Mouse (Mus musculus): ENCODE data around the gene Esrp2. TPM values are rescaled to one million over a fixed set of nuclear protein-coding genes. Genes with fewer than 3 reads are reported as not detected.

Esrp2 gene
- polyA plus RNA-seq, 1 experiment from 2014 or later, result 6.2 TPM

- peaks cover 62% of the 10 kb centered on the region for H3K36me3 ChIP-seq
Measured at GRCm38 (mm10) chr8:106112514-106112913, 24.3 kb downstream of the Esrp2 start.

GRCm38 (mm10) chr8:106112041-106112440, 24.7 kb downstream of the Esrp2 start:
- WGBS (ENCODE audit: insufficient replicate concordance), result 72% methylated on average over 2 of the region's 2 CpGs
- H3K36me3 ChIP-seq, result peaks cover 58% of the 10 kb centered on the region
- H3K27me3 ChIP-seq, result no peaks in the 10 kb centered on the region
- no peak overlapping the region for H3K27ac ChIP-seq
- ATAC-seq (ENCODE audit: low read depth), result no peak
- no peak overlapping the region for H3K9ac ChIP-seq
- H3K4me3 ChIP-seq (replicated peaks), result no peak overlapping the region
- no peaks in the 10 kb centered on the region for H3K9me3 ChIP-seq (replicated peaks)
- DNase-seq, result no peak
- no peaks in the 10 kb centered on the region for H3K4me1 ChIP-seq (replicated peaks)
- H3K4me2 ChIP-seq, result no peak overlapping the region

More at GRCm38 (mm10) chr8:106112514-106112913, 24.3 kb downstream of the Esrp2 start:
- WGBS (ENCODE audit: insufficient replicate concordance), result 87% methylated on average over 1 of the region's 1 CpGs
- Histone ChIP-seq H3K27ac (no peak overlapping the region), H3K9me3 (replicated peaks) (no peaks in the 10 kb centered on the region), H3K27me3 (no peaks in the 10 kb centered on the region), H3K9ac (no peak overlapping the region), H3K4me3 (replicated peaks) (no peak overlapping the region), H3K4me2 (no peak overlapping the region), H3K4me1 (replicated peaks) (no peaks in the 10 kb centered on the region)
- no peak for ATAC-seq (ENCODE audit: low read depth)
- DNase-seq, result no peak

- Histone ChIP-seq H3K4me1 (replicated peaks) (no peaks in the 10 kb centered on the region), H3K4me3 (replicated peaks) (no peak overlapping the region), H3K36me3 (peaks cover 67% of the 10 kb centered on the region), H3K9ac (no peak overlapping the region), H3K27ac (no peak overlapping the region), H3K9me3 (replicated peaks) (no peaks in the 10 kb centered on the region), H3K4me2 (no peak overlapping the region), H3K27me3 (no peaks in the 10 kb centered on the region)
- ATAC-seq (ENCODE audit: low read depth), result no peak
- WGBS (ENCODE audit: insufficient replicate concordance), result 88% methylated on average over 3 of the region's 3 CpGs
- no peak for DNase-seq
Measured at GRCm38 (mm10) chr8:106108729-106109128, 28.0 kb downstream of the Esrp2 start.

- no peak for DNase-seq
- 93% methylated on average over 4 of the region's 4 CpGs for WGBS (ENCODE audit: insufficient replicate concordance)
- H3K4me3 ChIP-seq (replicated peaks), result no peak overlapping the region
Measured at GRCm38 (mm10) chr8:106108080-106108479, 28.7 kb downstream of the Esrp2 start.

GRCm38 (mm10) chr8:106106193-106106592, 30.6 kb downstream of the Esrp2 start:
- WGBS (ENCODE audit: insufficient replicate concordance), result 58% methylated on average over 1 of the region's 1 CpGs
- H3K4me1 ChIP-seq (replicated peaks), result no peaks in the 10 kb centered on the region
- no peaks in the 10 kb centered on the region for H3K27me3 ChIP-seq
- DNase-seq (no peak), ATAC-seq (ENCODE audit: low read depth) (no peak)
- H3K9ac ChIP-seq, result no peak overlapping the region
- no peaks in the 10 kb centered on the region for H3K9me3 ChIP-seq (replicated peaks)
- peaks cover 65% of the 10 kb centered on the region for H3K36me3 ChIP-seq
- no peak overlapping the region for H3K4me3 ChIP-seq (replicated peaks)
- H3K4me2 ChIP-seq, result no peak overlapping the region
- no peak overlapping the region for H3K27ac ChIP-seq

More at GRCm38 (mm10) chr8:106108080-106108479, 28.7 kb downstream of the Esrp2 start:
- H3K4me1 ChIP-seq (replicated peaks), result no peaks in the 10 kb centered on the region
- no peak overlapping the region for H3K27ac ChIP-seq
- no peak overlapping the region for H3K9ac ChIP-seq
- no peaks in the 10 kb centered on the region for H3K9me3 ChIP-seq (replicated peaks)
- H3K4me2 ChIP-seq, result no peak overlapping the region
- peaks cover 70% of the 10 kb centered on the region for H3K36me3 ChIP-seq
- H3K27me3 ChIP-seq, result no peaks in the 10 kb centered on the region
- ATAC-seq (ENCODE audit: low read depth), result no peak

GRCm38 (mm10) chr8:106103888-106104287, 32.9 kb downstream of the Esrp2 start:
- Histone ChIP-seq H3K9ac (no peak overlapping the region), H3K27ac (no peak overlapping the region), H3K36me3 (peaks cover 57% of the 10 kb centered on the region), H3K4me1 (replicated peaks) (no peaks in the 10 kb centered on the region), H3K27me3 (no peaks in the 10 kb centered on the region), H3K9me3 (replicated peaks) (no peaks in the 10 kb centered on the region), H3K4me3 (replicated peaks) (no peak overlapping the region), H3K4me2 (no peak overlapping the region)
- no peak for DNase-seq
- ATAC-seq (ENCODE audit: low read depth), result no peak
- WGBS (ENCODE audit: insufficient replicate concordance), result 57% methylated on average over 2 of the region's 2 CpGs

GRCm38 (mm10) chr8:106102321-106102720, 34.5 kb downstream of the Esrp2 start:
- Histone ChIP-seq H3K27ac (no peak overlapping the region), H3K9ac (no peak overlapping the region), H3K36me3 (peaks cover 44% of the 10 kb centered on the region), H3K4me2 (no peak overlapping the region), H3K9me3 (replicated peaks) (no peaks in the 10 kb centered on the region), H3K4me1 (replicated peaks) (no peaks in the 10 kb centered on the region), H3K4me3 (replicated peaks) (no peak overlapping the region), H3K27me3 (no peaks in the 10 kb centered on the region)
- no peak for ATAC-seq (ENCODE audit: low read depth)
- 82% methylated on average over 4 of the region's 4 CpGs for WGBS (ENCODE audit: insufficient replicate concordance)
- no peak for DNase-seq

Other genes with a start within 250 kb of the Esrp2 start
- gene Nrn1l, start 243.4 kb downstream of the Esrp2 start, polyA plus RNA-seq (2015; fragmentation: Nextera tagmentation; extraction: Ambion mirVana), result not detected in 2 replicates
- 9.6 and 10.0 TPM in 2 replicates for gene Pskh1, start 236.5 kb downstream of the Esrp2 start, polyA plus RNA-seq (2015; fragmentation: Nextera tagmentation; extraction: Ambion mirVana)
- 0.35 and 0.60 TPM in 2 replicates for gene Ctrl, start 203.1 kb downstream of the Esrp2 start, polyA plus RNA-seq (2015; fragmentation: Nextera tagmentation; extraction: Ambion mirVana)
- gene Psmb10, start 198.5 kb downstream of the Esrp2 start, polyA plus RNA-seq (2015; fragmentation: Nextera tagmentation; extraction: Ambion mirVana), result 68.9 and 81.6 TPM in 2 replicates
- 31.2 and 33.1 TPM in 2 replicates for gene Lcat, start 193.6 kb downstream of the Esrp2 start, polyA plus RNA-seq (2015; fragmentation: Nextera tagmentation; extraction: Ambion mirVana)
- 12.6 and 13.1 TPM in 2 replicates for gene Slc12a4, start 170.9 kb downstream of the Esrp2 start, polyA plus RNA-seq (2015; fragmentation: Nextera tagmentation; extraction: Ambion mirVana)
- not detected in 2 replicates for gene Dpep3, start 157.5 kb downstream of the Esrp2 start, polyA plus RNA-seq (2015; fragmentation: Nextera tagmentation; extraction: Ambion mirVana)
- 13.3 and 14.4 TPM in 2 replicates for gene Dus2, start 145.6 kb downstream of the Esrp2 start, polyA plus RNA-seq (2015; fragmentation: Nextera tagmentation; extraction: Ambion mirVana)
- gene Dpep2nb, start 131.0 kb downstream of the Esrp2 start, polyA plus RNA-seq (2015; fragmentation: Nextera tagmentation; extraction: Ambion mirVana), result not detected in 2 replicates
- 12.9 and 13.2 TPM in 2 replicates for gene Ddx28, start 125.1 kb downstream of the Esrp2 start, polyA plus RNA-seq (2015; fragmentation: Nextera tagmentation; extraction: Ambion mirVana)
- gene Nfatc3, start 78.1 kb downstream of the Esrp2 start, polyA plus RNA-seq (2015; fragmentation: Nextera tagmentation; extraction: Ambion mirVana), result 3.3 and 3.8 TPM in 2 replicates
- 6.9 and 8.3 TPM in 2 replicates for gene Pla2g15, start 13.4 kb upstream of the Esrp2 start, polyA plus RNA-seq (2015; fragmentation: Nextera tagmentation; extraction: Ambion mirVana)
- gene Slc7a6, start 31.9 kb upstream of the Esrp2 start, polyA plus RNA-seq (2015; fragmentation: Nextera tagmentation; extraction: Ambion mirVana), result 10.5 and 14.0 TPM in 2 replicates
- 15.5 and 16.5 TPM in 2 replicates for gene Slc7a6os, start 74.0 kb upstream of the Esrp2 start, polyA plus RNA-seq (2015; fragmentation: Nextera tagmentation; extraction: Ambion mirVana)
- 31.3 and 33.0 TPM in 2 replicates for gene Prmt7, start 74.0 kb upstream of the Esrp2 start, polyA plus RNA-seq (2015; fragmentation: Nextera tagmentation; extraction: Ambion mirVana)
- 0.35 and 0.67 TPM in 2 replicates for gene Smpd3, start 201.0 kb upstream of the Esrp2 start, polyA plus RNA-seq (2015; fragmentation: Nextera tagmentation; extraction: Ambion mirVana)